Mouse (Mus musculus) lung, postnatal 36 days (tissue): ENCODE results near the gene Sowahc.

ENCODE experiments used
- DNase-seq: peaks from one replicate; pipeline ENCODE4 v3.0.0; 2022; ENCODE audit warnings: mixed read lengths

Gene Sowahc

GRCm38 (mm10) chr10:59221473-59222270 lies at the start of gene Sowahc, which contains the start of gene Sept10:
Gene Sowahc, plus strand, starts transcription at chr10:59221953.
Gene Sept10, minus strand, starts transcription at chr10:59221847.
- DNase-seq, result peak; percentile 99

GRCm38 (mm10) chr10:59172539-59172938 lies 49.2 kb upstream of the Sowahc start:
- DNase-seq, result no peak

- no peak for DNase-seq
Measured at GRCm38 (mm10) chr10:59179620-59180019, 42.1 kb upstream of the Sowahc start.

GRCm38 (mm10) chr10:59182306-59182705 lies 39.4 kb upstream of the Sowahc start:
- DNase-seq, result no peak

- DNase-seq, result no peak
Measured at GRCm38 (mm10) chr10:59194891-59195290, 26.9 kb upstream of the Sowahc start.

- no peak for DNase-seq
Measured at GRCm38 (mm10) chr10:59196763-59197162, 25.0 kb upstream of the Sowahc start.

GRCm38 (mm10) chr10:59200011-59200410 lies 21.7 kb upstream of the Sowahc start:
- no peak for DNase-seq

- no peak for DNase-seq
Measured at GRCm38 (mm10) chr10:59220824-59221472, 805 bp upstream of the Sowahc start.

- DNase-seq, result peak; percentile 22
Measured at GRCm38 (mm10) chr10:59222271-59223101, 733 bp downstream of the Sowahc start.

GRCm38 (mm10) chr10:59223301-59223700 lies 1.5 kb downstream of the Sowahc start:
- DNase-seq, result no peak

- DNase-seq, result no peak
Measured at GRCm38 (mm10) chr10:59223890-59224289, 2.1 kb downstream of the Sowahc start.

GRCm38 (mm10) chr10:59225137-59225536 lies 3.4 kb downstream of the Sowahc start:
- DNase-seq, result peak; percentile 13

GRCm38 (mm10) chr10:59229205-59229820 lies 7.6 kb downstream of the Sowahc start:
- DNase-seq, result no peak

- DNase-seq, result no peak
Measured at GRCm38 (mm10) chr10:59235227-59235626, 13.5 kb downstream of the Sowahc start.

GRCm38 (mm10) chr10:59235847-59236246 lies 14.1 kb downstream of the Sowahc start:
- DNase-seq, result no peak

- peak; percentile 72 for DNase-seq
Measured at GRCm38 (mm10) chr10:59236486-59236885, 14.7 kb downstream of the Sowahc start.

- DNase-seq, result no peak
Measured at GRCm38 (mm10) chr10:59237757-59238156, 16.0 kb downstream of the Sowahc start.

- peak; percentile 93 for DNase-seq
Measured at GRCm38 (mm10) chr10:59241141-59241541, 19.4 kb downstream of the Sowahc start.

- DNase-seq, result no peak
Measured at GRCm38 (mm10) chr10:59249531-59249930, 27.8 kb downstream of the Sowahc start.

- DNase-seq, result no peak
Measured at GRCm38 (mm10) chr10:59250679-59251078, 28.9 kb downstream of the Sowahc start.

- DNase-seq, result no peak
Measured at GRCm38 (mm10) chr10:59251980-59252379, 30.2 kb downstream of the Sowahc start.

GRCm38 (mm10) chr10:59252396-59252795 lies 30.6 kb downstream of the Sowahc start:
- no peak for DNase-seq
